Mouse (Mus musculus): ENCODE measurements around the gene Pramef25.
"Not testable (repeated sequence)": the region's sequence is repeated elsewhere in the genome, so short reads cannot be mapped to it uniquely, and the experiment has no call there.

The Pramef25 gene

DNA sequence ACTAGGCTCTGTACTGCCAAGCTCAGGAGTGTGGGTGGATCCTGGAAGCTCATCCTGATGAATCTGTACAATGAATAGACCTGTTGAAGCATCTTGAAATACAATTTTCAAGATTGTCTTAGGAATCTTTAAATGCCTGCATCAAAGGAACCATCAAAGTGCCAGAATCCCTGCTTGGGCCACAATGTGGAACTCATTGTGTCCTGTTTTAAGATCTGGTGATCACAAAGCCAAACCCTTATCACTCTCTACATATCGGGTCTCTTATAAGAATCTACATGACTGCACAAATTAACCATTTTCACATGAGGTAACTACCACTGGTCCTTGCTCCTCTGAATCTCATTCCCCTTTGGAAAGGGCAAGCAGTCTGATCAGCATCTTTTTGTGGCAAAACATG is at the start of gene Pramef25:
Gene Pramef25 (minus strand): TSS at position 101 of the 400 bp plus-strand sequence.
- POLR2A ChIA-PET, CTCF ChIA-PET: not testable (repeated sequence)

DNA sequence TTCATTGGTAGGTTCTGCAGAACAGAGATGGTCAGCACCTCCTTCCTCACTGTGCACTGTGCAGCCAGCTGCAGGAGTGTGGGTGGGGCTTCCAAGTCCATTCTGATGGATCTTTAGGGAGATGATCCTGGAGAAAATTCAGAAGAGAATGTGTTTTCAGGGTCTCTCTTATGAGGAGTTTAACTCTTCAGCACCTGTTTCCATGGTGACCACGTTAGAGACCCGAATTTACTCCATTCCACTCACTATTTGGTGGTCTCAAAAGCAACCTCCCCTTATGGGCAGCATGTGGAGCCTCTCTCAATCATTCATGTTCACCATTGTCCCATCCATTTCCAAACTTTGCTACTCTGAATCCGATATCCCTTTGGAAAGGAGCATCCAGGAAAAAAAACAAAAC is 43.5 kb upstream of the Pramef25 start, which contains the start of gene Pramef17:
Gene Pramef17 (minus strand): TSS at position 101 of the 400 bp plus-strand sequence.
- POLR2A ChIA-PET, CTCF ChIA-PET: not testable (repeated sequence)

GRCm38 (mm10) chr4:143988126-143988525 is 37.3 kb upstream of the Pramef25 start:
- POLR2A ChIA-PET = interaction anchor here in 1 of 4 experiments (0.8 kb wide), 1 partner anchor 347 kb away, joined by 5 read pairs; no protein-coding TSS in a partner anchor
- CTCF ChIA-PET = not testable (repeated sequence)

- CTCF ChIA-PET, POLR2A ChIA-PET: not testable (repeated sequence)
These were observed 36.7 kb upstream of the Pramef25 start for GRCm38 (mm10) chr4:143987475-143987941.

DNA sequence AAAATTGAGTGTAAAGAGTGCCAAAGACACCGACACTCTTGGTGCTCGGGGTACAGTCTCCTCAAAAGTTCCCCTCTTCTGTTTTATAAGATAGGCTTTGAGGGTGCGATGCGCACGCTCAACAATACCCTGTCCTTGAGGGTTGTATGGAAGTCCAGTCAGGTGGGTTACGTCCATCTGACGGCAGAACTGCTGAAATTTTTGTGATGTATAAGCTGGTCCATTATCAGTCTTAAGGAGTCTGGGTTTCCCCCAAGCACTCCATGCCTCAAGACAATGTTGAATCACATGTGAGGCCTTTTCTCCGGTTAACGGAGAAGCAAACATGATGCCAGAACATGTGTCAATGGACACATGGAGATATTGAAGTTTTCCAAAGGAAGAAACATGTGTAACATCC is 34.9 kb upstream of the Pramef25 start:
- POLR2A ChIA-PET, CTCF ChIA-PET: not testable (repeated sequence)

- POLR2A ChIA-PET, CTCF ChIA-PET: not testable (repeated sequence)
These were observed 34.3 kb upstream of the Pramef25 start for GRCm38 (mm10) chr4:143985165-143985564.

DNA sequence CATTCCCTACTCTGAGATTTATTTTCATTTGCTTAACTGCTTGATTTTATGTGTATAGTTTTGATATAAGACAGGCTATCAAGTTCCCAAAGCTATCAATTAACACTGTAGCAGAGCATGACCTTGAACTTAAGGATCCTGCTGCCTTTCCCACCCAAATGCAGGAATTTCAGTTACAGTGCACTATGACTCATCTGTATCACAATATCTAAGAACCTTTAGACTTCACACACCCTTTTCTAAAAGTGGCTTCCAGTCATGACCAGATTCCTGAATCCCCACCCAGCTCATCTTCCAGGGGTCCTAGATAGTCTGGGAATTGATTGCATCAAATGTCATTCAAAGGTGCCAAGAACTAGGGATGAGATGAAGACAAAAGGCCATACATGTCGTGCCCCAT is 32.6 kb upstream of the Pramef25 start:
- CTCF ChIA-PET, POLR2A ChIA-PET: not testable (repeated sequence)

GRCm38 (mm10) chr4:143966850-143967249 is 16.0 kb upstream of the Pramef25 start, which contains the start of gene Gm13101:
TSS of gene Gm13101 (minus strand) at chr4:143966950.
- POLR2A ChIA-PET, CTCF ChIA-PET: not testable (repeated sequence)

DNA sequence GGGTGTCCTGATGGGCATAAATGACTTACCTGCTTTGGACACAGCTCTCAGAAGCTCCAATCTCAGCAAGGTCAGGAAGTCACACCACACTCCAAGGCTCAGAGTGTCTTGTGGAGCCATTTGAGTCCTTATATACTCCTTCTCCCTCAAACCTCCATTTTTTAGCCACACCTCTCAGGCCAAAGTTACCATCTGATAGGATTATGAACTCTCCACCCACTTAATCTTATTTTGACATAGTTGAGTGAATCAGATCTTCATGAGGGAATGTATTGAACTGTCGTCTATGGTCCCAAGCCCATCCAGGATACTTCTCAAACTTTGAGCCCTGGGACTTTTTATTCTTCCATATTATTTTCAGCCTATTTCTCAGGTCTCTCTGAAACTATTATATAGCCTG is 50.5 kb downstream of the Pramef25 start, which contains the start of gene Pramef6:
Gene Pramef6 (minus strand): TSS at position 101 of the 400 bp plus-strand sequence.
- CTCF ChIA-PET, POLR2A ChIA-PET: not testable (repeated sequence)

Data from embryonic stem cell, embryonic (primary cell).